Mouse (Mus musculus): ENCODE data around the gene Cdh5. TPM values are rescaled to one million over a fixed set of nuclear protein-coding genes. Genes with fewer than 3 reads are reported as not detected.
"Not testable (repeated sequence)": the region's sequence is repeated elsewhere in the genome, so short reads cannot be mapped to it uniquely, and the experiment has no call there.

The Cdh5 gene
- polyA plus RNA-seq (2015; fragmentation: Nextera tagmentation; extraction: Ambion mirVana), result 15.3 and 16.1 TPM in 2 replicates

- Histone ChIP-seq H3K4me3 (0 out of 2 replicates have a peak within 1 kb of the TSS, but pooled peaks have one; percentile 3), H3K4me1 (peaks cover 3% of the 10 kb centered on the region; the same call in 1 of the 2 replicates), H3K36me3 (replicated peaks) (no peaks in the 10 kb centered on the region), H3K9ac (no peak within 1 kb of the TSS), H3K27ac (no peak within 1 kb of the TSS), H3K4me2 (no peak within 1 kb of the TSS), H3K27me3 (replicated peaks) (no peaks in the 10 kb centered on the region), H3K9me3 (no peaks in the 10 kb centered on the region)
- ATAC-seq (replicated peaks), result no peak
- 68% methylated on average over 8 of the region's 8 CpGs for WGBS
Measured at GRCm38 (mm10) chr8:104101415-104101814, at the start of gene Cdh5. TSS of gene Cdh5 (plus strand) at chr8:104101625.

- Histone ChIP-seq H3K4me1 (peaks cover 21% of the 10 kb centered on the region), H3K9ac (no peak overlapping the region), H3K4me3 (no peak overlapping the region), H3K27me3 (replicated peaks) (no peaks in the 10 kb centered on the region), H3K36me3 (replicated peaks) (no peaks in the 10 kb centered on the region), H3K9me3 (no peaks in the 10 kb centered on the region), H3K4me2 (no peak overlapping the region), H3K27ac (no peak overlapping the region)
- 68% methylated on average over 5 of the region's 5 CpGs for WGBS
- ATAC-seq (replicated peaks), result no peak
Measured at GRCm38 (mm10) chr8:104059922-104060321, 41.5 kb upstream of the Cdh5 start.

GRCm38 (mm10) chr8:104060446-104060845 is 41.0 kb upstream of the Cdh5 start:
- ATAC-seq (replicated peaks), result no peak
- H3K9me3 ChIP-seq, result no peaks in the 10 kb centered on the region
- no peaks in the 10 kb centered on the region for H3K36me3 ChIP-seq (replicated peaks)
- peaks cover 21% of the 10 kb centered on the region for H3K4me1 ChIP-seq
- no peak overlapping the region for H3K27ac ChIP-seq
- H3K4me3 ChIP-seq, result no peak overlapping the region
- H3K27me3 ChIP-seq (replicated peaks), result no peaks in the 10 kb centered on the region
- WGBS, result 81% methylated on average over 7 of the region's 7 CpGs
- H3K4me2 ChIP-seq, result no peak overlapping the region
- H3K9ac ChIP-seq, result no peak overlapping the region

- no peak overlapping the region for H3K27ac ChIP-seq
- no peaks in the 10 kb centered on the region for H3K27me3 ChIP-seq (replicated peaks)
- no peak overlapping the region for H3K9ac ChIP-seq
- WGBS, result 68% methylated on average over 6 of the region's 6 CpGs
- no peak overlapping the region for H3K4me3 ChIP-seq
- H3K4me1 ChIP-seq, result peaks cover 21% of the 10 kb centered on the region
- ATAC-seq (replicated peaks), result peak; percentile 55
- no peaks in the 10 kb centered on the region for H3K9me3 ChIP-seq
- peak overlapping the region; percentile 13; the same call in 1 of the 2 replicates for H3K4me2 ChIP-seq
- H3K36me3 ChIP-seq (replicated peaks), result no peaks in the 10 kb centered on the region
Measured at GRCm38 (mm10) chr8:104061048-104061988, 40.1 kb upstream of the Cdh5 start.

GRCm38 (mm10) chr8:104061989-104062820 is 39.2 kb upstream of the Cdh5 start:
- ATAC-seq (replicated peaks), result peak; percentile 80
- no peaks in the 10 kb centered on the region for H3K27me3 ChIP-seq (replicated peaks)

GRCm38 (mm10) chr8:104065223-104065622 is 36.2 kb upstream of the Cdh5 start:
- Histone ChIP-seq H3K4me3 (no peak overlapping the region), H3K4me1 (peaks cover 14% of the 10 kb centered on the region), H3K9me3 (no peaks in the 10 kb centered on the region), H3K27me3 (replicated peaks) (no peaks in the 10 kb centered on the region), H3K36me3 (replicated peaks) (no peaks in the 10 kb centered on the region), H3K4me2 (no peak overlapping the region), H3K27ac (no peak overlapping the region), H3K9ac (no peak overlapping the region)
- ATAC-seq (replicated peaks), result no peak
- 85% methylated on average over 7 of the region's 7 CpGs for WGBS

More at GRCm38 (mm10) chr8:104061989-104062820, 39.2 kb upstream of the Cdh5 start:
- no peak overlapping the region; the same call in 1 of the 2 replicates for H3K27ac ChIP-seq
- H3K4me3 ChIP-seq, result no peak overlapping the region
- peak overlapping the region; percentile 13; the same call in 1 of the 2 replicates for H3K4me2 ChIP-seq
- H3K9ac ChIP-seq, result no peak overlapping the region
- 30% methylated on average over 15 of the region's 15 CpGs for WGBS
- no peaks in the 10 kb centered on the region for H3K9me3 ChIP-seq
- peaks cover 21% of the 10 kb centered on the region for H3K4me1 ChIP-seq
- no peaks in the 10 kb centered on the region for H3K36me3 ChIP-seq (replicated peaks)

GRCm38 (mm10) chr8:104065906-104066518 is 35.4 kb upstream of the Cdh5 start:
- Histone ChIP-seq H3K4me3 (no peak overlapping the region), H3K27me3 (replicated peaks) (no peaks in the 10 kb centered on the region), H3K36me3 (replicated peaks) (no peaks in the 10 kb centered on the region), H3K27ac (no peak overlapping the region), H3K4me1 (peaks cover 12% of the 10 kb centered on the region), H3K9me3 (no peaks in the 10 kb centered on the region), H3K9ac (no peak overlapping the region), H3K4me2 (no peak overlapping the region)
- WGBS, result 86% methylated on average over 9 of the region's 9 CpGs
- no peak for ATAC-seq (replicated peaks)

GRCm38 (mm10) chr8:104067390-104067925 is 34.0 kb upstream of the Cdh5 start:
- H3K9me3 ChIP-seq, result no peaks in the 10 kb centered on the region
- H3K4me2 ChIP-seq, result no peak overlapping the region
- no peak overlapping the region for H3K27ac ChIP-seq
- 86% methylated on average over 12 of the region's 12 CpGs for WGBS
- peaks cover 2% of the 10 kb centered on the region for H3K4me1 ChIP-seq
- H3K27me3 ChIP-seq (replicated peaks), result no peaks in the 10 kb centered on the region
- H3K4me3 ChIP-seq, result no peak overlapping the region
- no peaks in the 10 kb centered on the region for H3K36me3 ChIP-seq (replicated peaks)
- ATAC-seq (replicated peaks), result no peak
- no peak overlapping the region for H3K9ac ChIP-seq

GRCm38 (mm10) chr8:104068421-104069035 is 32.9 kb upstream of the Cdh5 start:
- H3K4me3 ChIP-seq, result no peak overlapping the region
- no peak overlapping the region for H3K4me2 ChIP-seq
- no peaks in the 10 kb centered on the region for H3K4me1 ChIP-seq
- H3K27me3 ChIP-seq (replicated peaks), result no peaks in the 10 kb centered on the region
- 81% methylated on average over 15 of the region's 15 CpGs for WGBS
- no peak for ATAC-seq (replicated peaks)
- no peak overlapping the region for H3K9ac ChIP-seq
- H3K27ac ChIP-seq, result no peak overlapping the region
- no peaks in the 10 kb centered on the region for H3K36me3 ChIP-seq (replicated peaks)
- H3K9me3 ChIP-seq, result no peaks in the 10 kb centered on the region

GRCm38 (mm10) chr8:104070201-104070865 is 31.1 kb upstream of the Cdh5 start:
- H3K9me3 ChIP-seq; H3K27me3 ChIP-seq (replicated peaks); H3K4me2 ChIP-seq; H3K27ac ChIP-seq; ATAC-seq (replicated peaks); H3K4me1 ChIP-seq; H3K4me3 ChIP-seq; H3K36me3 ChIP-seq (replicated peaks); H3K9ac ChIP-seq: not testable (repeated sequence)
- 85% methylated on average over 9 of the region's 9 CpGs for WGBS

- no peaks in the 10 kb centered on the region for H3K9me3 ChIP-seq
- H3K4me2 ChIP-seq, result no peak overlapping the region
- H3K4me1 ChIP-seq, result no peaks in the 10 kb centered on the region
- no peak for ATAC-seq (replicated peaks)
- no peak overlapping the region for H3K27ac ChIP-seq
- H3K4me3 ChIP-seq, result no peak overlapping the region
- H3K36me3 ChIP-seq (replicated peaks), result no peaks in the 10 kb centered on the region
- H3K27me3 ChIP-seq (replicated peaks), result no peaks in the 10 kb centered on the region
- WGBS, result 94% methylated on average over 10 of the region's 10 CpGs
- H3K9ac ChIP-seq, result no peak overlapping the region
Measured at GRCm38 (mm10) chr8:104070949-104071348, 30.5 kb upstream of the Cdh5 start.

Data from midbrain, embryonic 15.5 days (tissue).